Comparison of ENCODE assay signal across 10 mouse cellular contexts in genomic region chr4:43728576-43728954, GRCm38 (mm10). TPM values are rescaled to one million over a fixed set of nuclear protein-coding genes. Genes with fewer than 3 reads are reported as not detected.
A peak's percentile ranks its signal among the peaks of the same experiment; 100 is the strongest.
DNase-seq lines count a peak whose midpoint lies in the region; ATAC-seq and TF ChIP-seq lines count a peak whose summit lies in the region.
"Had no signal": no experiment of that assay in that cellular context is flagged by ENCODE, and none has a peak within 500 bp of the region (broad histone marks: within the 10 kb centered on the region; RNA-seq: fewer than 3 reads in every experiment).

No protein-coding gene starts in this region.

- TF ChIP-seq CTCF in testis, adult 2 months (IDR thresholded peaks at IDR 0.05; ENCODE audit: control insufficient read depth, insufficient read depth, insufficient replicate concordance, low read depth, low read length) = no peak
- no peak for TF ChIP-seq CTCF in heart, postnatal 0 days (IDR thresholded peaks at IDR 0.05; ENCODE audit: low read depth)

- peak overlapping the region; percentile 26; the same call in 1 of the 2 replicates for H3K4me2 ChIP-seq in heart, postnatal 0 days (ENCODE audit: low read depth, low read length)
- H3K4me2 ChIP-seq in liver, embryonic 11.5 days = no peak overlapping the region
- H3K4me2 ChIP-seq: midbrain, embryonic 12.5 days had no signal

- H3K4me3 ChIP-seq in testis, adult 2 months (ENCODE audit: control insufficient read depth, low read depth, low read length) = no peak overlapping the region
- no peak overlapping the region for H3K4me3 ChIP-seq in heart, postnatal 0 days (ENCODE audit: low read depth, low read length)
- H3K4me3 ChIP-seq in liver, embryonic 11.5 days (ENCODE audit: low read depth, low read length) = no peak overlapping the region
- H3K4me3 ChIP-seq: midbrain, embryonic 12.5 days had no signal

- no peaks in the 10 kb centered on the region for H3K36me3 ChIP-seq in testis, adult 2 months (ENCODE audit: control insufficient read depth, insufficient read depth, low read length)
- H3K36me3 ChIP-seq in heart, postnatal 0 days (replicated peaks; ENCODE audit: control insufficient read depth, insufficient read depth, low read length) = no peaks in the 10 kb centered on the region
- no peaks in the 10 kb centered on the region for H3K36me3 ChIP-seq in liver, embryonic 11.5 days (ENCODE audit: control insufficient read depth, insufficient read depth, low read length)
- H3K36me3 ChIP-seq: midbrain, embryonic 12.5 days had no signal

- ATAC-seq in heart, postnatal 0 days (ENCODE audit: insufficient read depth, low read depth) = peak; percentile 77
- 0 out of 2 replicates have a peak, but pooled peaks have one; percentile 3 for ATAC-seq in liver, embryonic 11.5 days (replicated peaks; ENCODE audit: low FRiP score)
- ATAC-seq in megakaryocyte, adult 5-6 weeks (ENCODE audit: poor library complexity, severe bottlenecking) = no peak
- no peak for ATAC-seq in activated CD4-positive, CD25-positive, alpha-beta regulatory T cell, adult 4 months

- no peaks in the 10 kb centered on the region for H3K9me3 ChIP-seq in heart, postnatal 0 days (replicated peaks; ENCODE audit: control insufficient read depth, low read length)
- no peaks in the 10 kb centered on the region for H3K9me3 ChIP-seq in liver, embryonic 11.5 days (ENCODE audit: control insufficient read depth, low read length)
- H3K9me3 ChIP-seq: midbrain, embryonic 12.5 days had no signal

- H3K27ac ChIP-seq in testis, adult 2 months (ENCODE audit: control insufficient read depth, insufficient read depth, low read depth, low read length) = peak overlapping the region; percentile 84
- H3K27ac ChIP-seq in heart, postnatal 0 days (ENCODE audit: low read depth) = peak overlapping the region; percentile 97
- H3K27ac ChIP-seq in liver, embryonic 11.5 days (ENCODE audit: low read depth, low read length) = peak overlapping the region; percentile 39
- H3K27ac ChIP-seq: midbrain, embryonic 12.5 days had no signal

- no peak for DNase-seq in testis, postnatal 10 days (ENCODE audit: low spot score)
- peak; percentile 94 for DNase-seq in heart, postnatal 0 days (ENCODE audit: low spot score)
- DNase-seq in liver, embryonic 11.5 days (ENCODE audit: low spot score) = no peak
- peak; percentile 23 for DNase-seq in yolk sac, embryonic 10.5 days (ENCODE audit: low spot score)
- no peak for DNase-seq in testis, postnatal 14 days (ENCODE audit: low spot score)

- TF ChIP-seq POLR2A in testis, adult 2 months (IDR thresholded peaks at IDR 0.05; ENCODE audit: control insufficient read depth, low read depth, low read length) = no peak

- no peaks in the 10 kb centered on the region for H3K27me3 ChIP-seq in testis, adult 2 months (ENCODE audit: control insufficient read depth, insufficient read depth, low read length)
- H3K27me3 ChIP-seq in heart, postnatal 0 days (ENCODE audit: control insufficient read depth, insufficient read depth, low read length) = no peaks in the 10 kb centered on the region
- no peaks in the 10 kb centered on the region for H3K27me3 ChIP-seq in liver, embryonic 11.5 days (replicated peaks; ENCODE audit: control insufficient read depth, insufficient read depth, low read length)
- H3K27me3 ChIP-seq: midbrain, embryonic 12.5 days had no signal

- peak; percentile 98 for TF ChIP-seq EP300 in heart, postnatal 0 days (IDR thresholded peaks at IDR 0.05; ENCODE audit: low read depth)

- H3K9ac ChIP-seq in heart, postnatal 0 days (replicated peaks; ENCODE audit: low read depth, low read length) = no peak overlapping the region
- H3K9ac ChIP-seq in liver, embryonic 11.5 days (ENCODE audit: low read depth, low read length) = no peak overlapping the region
- H3K9ac ChIP-seq: midbrain, embryonic 12.5 days had no signal

- H3K4me1 ChIP-seq in testis, adult 2 months (ENCODE audit: control insufficient read depth, insufficient read depth, low read length) = peaks cover 23% of the 10 kb centered on the region
- peaks cover 61% of the 10 kb centered on the region for H3K4me1 ChIP-seq in heart, postnatal 0 days (ENCODE audit: control insufficient read depth, insufficient read depth)
- H3K4me1 ChIP-seq in liver, embryonic 11.5 days (replicated peaks; ENCODE audit: control insufficient read depth, insufficient read depth, low read length) = peaks cover 47% of the 10 kb centered on the region
- H3K4me1 ChIP-seq: midbrain, embryonic 12.5 days had no signal

- 5% methylated on average over 5 of the region's 5 CpGs for WGBS in heart, postnatal 0 days
- 17% methylated on average over 5 of the region's 5 CpGs for WGBS in liver, embryonic 11.5 days

RNA-seq across cellular contexts. Expression of gene Spaar, which starts 1.3 kb away (rescaled TPM):
- 3.0 and 4.6 TPM in 2 replicates for polyA plus RNA-seq in testis, adult 2 months (2012; rRNA removed)
- 1.6 and 6.3 TPM in 2 replicates for total RNA-seq in heart, postnatal 0 days (2014; rRNA removed; ENCODE audit: low replicate concordance)
- 1.1 and 1.3 TPM in 2 replicates for polyA plus RNA-seq in heart, postnatal 0 days (2015; fragmentation: Nextera tagmentation; extraction: Ambion mirVana)
- 0.13 TPM in 1 of 2 replicates, not detected in the other for polyA plus RNA-seq in liver, embryonic 11.5 days (2014; fragmentation: Nextera tagmentation; extraction: Ambion mirVana)
- not detected in 2 replicates for total RNA-seq in megakaryocyte, adult 5-6 weeks (2015)
- total RNA-seq in megakaryocyte, adult 5-6 weeks (2017) = not detected in 2 replicates
- under 1 TPM in 1 of 2 experiments, not detected in 1; 0.15 TPM for polyA plus RNA-seq in activated CD4-positive, CD25-positive, alpha-beta regulatory T cell, adult 4 months (2017; shearing (Covaris generic))
- polyA plus RNA-seq: midbrain, embryonic 12.5 days had no signal

RNA-seq across cellular contexts. Expression of gene Hrct1, which starts 1.6 kb away (rescaled TPM):
- polyA plus RNA-seq in testis, adult 2 months (2012; rRNA removed) = 0.62 and 0.73 TPM in 2 replicates
- total RNA-seq in heart, postnatal 0 days (2014; rRNA removed; ENCODE audit: low replicate concordance) = 8.2 and 9.5 TPM in 2 replicates
- 4.5 and 4.9 TPM in 2 replicates for polyA plus RNA-seq in heart, postnatal 0 days (2015; fragmentation: Nextera tagmentation; extraction: Ambion mirVana)
- polyA plus RNA-seq in liver, embryonic 11.5 days (2014; fragmentation: Nextera tagmentation; extraction: Ambion mirVana) = 0.25 and 0.45 TPM in 2 replicates
- total RNA-seq in megakaryocyte, adult 5-6 weeks (2015) = not detected in 2 replicates
- total RNA-seq in megakaryocyte, adult 5-6 weeks (2017) = not detected in 2 replicates
- polyA plus RNA-seq in activated CD4-positive, CD25-positive, alpha-beta regulatory T cell, adult 4 months (2017; shearing (Covaris generic)) = not detected

RNA-seq across cellular contexts. Expression of gene Olfr71, which starts 18.5 kb away (rescaled TPM):
- polyA plus RNA-seq in testis, adult 2 months (2012; rRNA removed) = not detected in 2 replicates
- total RNA-seq in heart, postnatal 0 days (2014; rRNA removed; ENCODE audit: low replicate concordance) = not detected in 2 replicates
- not detected in 2 replicates for polyA plus RNA-seq in heart, postnatal 0 days (2015; fragmentation: Nextera tagmentation; extraction: Ambion mirVana)
- polyA plus RNA-seq in liver, embryonic 11.5 days (2014; fragmentation: Nextera tagmentation; extraction: Ambion mirVana) = not detected in 2 replicates
- total RNA-seq in megakaryocyte, adult 5-6 weeks (2015) = not detected in 2 replicates
- total RNA-seq in megakaryocyte, adult 5-6 weeks (2017) = not detected in 2 replicates
- under 1 TPM in 1 of 2 experiments, not detected in 1; 0.13 TPM for polyA plus RNA-seq in activated CD4-positive, CD25-positive, alpha-beta regulatory T cell, adult 4 months (2017; shearing (Covaris generic))
- polyA plus RNA-seq: embryonic facial prominence, embryonic 11.5 days; midbrain, embryonic 12.5 days had no signal

RNA-seq across cellular contexts. Expression of gene Olfr70, which starts 28.0 kb away (rescaled TPM):
- not detected in 2 replicates for polyA plus RNA-seq in testis, adult 2 months (2012; rRNA removed)
- 0.15 TPM in 1 of 2 replicates, not detected in the other for total RNA-seq in heart, postnatal 0 days (2014; rRNA removed; ENCODE audit: low replicate concordance)
- polyA plus RNA-seq in heart, postnatal 0 days (2015; fragmentation: Nextera tagmentation; extraction: Ambion mirVana) = not detected in 2 replicates
- not detected in 2 replicates for polyA plus RNA-seq in liver, embryonic 11.5 days (2014; fragmentation: Nextera tagmentation; extraction: Ambion mirVana)
- not detected in 2 replicates for total RNA-seq in megakaryocyte, adult 5-6 weeks (2015)
- not detected in 2 replicates for total RNA-seq in megakaryocyte, adult 5-6 weeks (2017)
- not detected for polyA plus RNA-seq in activated CD4-positive, CD25-positive, alpha-beta regulatory T cell, adult 4 months (2017; shearing (Covaris generic))
- polyA plus RNA-seq: embryonic facial prominence, embryonic 11.5 days; midbrain, embryonic 12.5 days had no signal

RNA-seq across cellular contexts. Expression of gene Olfr159, which starts 42.2 kb away (rescaled TPM):
- not detected in 2 replicates for polyA plus RNA-seq in testis, adult 2 months (2012; rRNA removed)
- total RNA-seq in heart, postnatal 0 days (2014; rRNA removed; ENCODE audit: low replicate concordance) = not detected in 2 replicates
- not detected in 2 replicates for polyA plus RNA-seq in heart, postnatal 0 days (2015; fragmentation: Nextera tagmentation; extraction: Ambion mirVana)
- not detected in 2 replicates for polyA plus RNA-seq in liver, embryonic 11.5 days (2014; fragmentation: Nextera tagmentation; extraction: Ambion mirVana)
- not detected in 2 replicates for total RNA-seq in megakaryocyte, adult 5-6 weeks (2015)
- not detected in 2 replicates for total RNA-seq in megakaryocyte, adult 5-6 weeks (2017)
- polyA plus RNA-seq in activated CD4-positive, CD25-positive, alpha-beta regulatory T cell, adult 4 months (2017; shearing (Covaris generic)) = not detected
- polyA plus RNA-seq: embryonic facial prominence, embryonic 11.5 days; midbrain, embryonic 12.5 days had no signal

Comparison
In these comparisons a context has a peak if more than half of its experiments do, and no peak if none do; other contexts are left out.
1. H3K27ac ChIP-seq: peak in every context shown above with its lines; median percentile 97 in heart, postnatal 0 days; 84 in testis, adult 2 months; 39 in liver, embryonic 11.5 days.
2. DNase-seq: peak in heart, postnatal 0 days (single experiment) and yolk sac, embryonic 10.5 days (single experiment); none in testis, postnatal 10 days (single experiment), liver, embryonic 11.5 days (single experiment) and testis, postnatal 14 days (single experiment).
3. ATAC-seq: peak in heart, postnatal 0 days (single experiment) and liver, embryonic 11.5 days (single experiment); none in megakaryocyte, adult 5-6 weeks (single experiment) and activated CD4-positive, CD25-positive, alpha-beta regulatory T cell, adult 4 months (single experiment).